Mouse (Mus musculus) testis, postnatal 14 days (tissue): Measurements from ENCODE around the gene Ptprm.
A peak's percentile ranks its signal among the peaks of the same experiment; 100 is the strongest.

ENCODE experiments used
- DNase-seq: peaks from one replicate; pipeline ENCODE4 v3.0.0; 2021; ENCODE audit warnings: low spot score

Gene Ptprm

GRCm38 (mm10) chr17:67354451-67355011 is at the start of gene Ptprm:
Ptprm (minus strand) TSS chr17:67354457.
- DNase-seq: peak; percentile 66

- no peak for DNase-seq
These were observed 41.9 kb upstream of the Ptprm start for GRCm38 (mm10) chr17:67396205-67396604.

GRCm38 (mm10) chr17:67390851-67391250 is 36.6 kb upstream of the Ptprm start:
- no peak for DNase-seq

- no peak for DNase-seq
These were observed 33.9 kb upstream of the Ptprm start for GRCm38 (mm10) chr17:67388171-67388570.

- no peak for DNase-seq
These were observed 31.0 kb upstream of the Ptprm start for GRCm38 (mm10) chr17:67385286-67385685.

GRCm38 (mm10) chr17:67383635-67384034 is 29.4 kb upstream of the Ptprm start:
- no peak for DNase-seq

GRCm38 (mm10) chr17:67381618-67382017 is 27.4 kb upstream of the Ptprm start:
- no peak for DNase-seq

GRCm38 (mm10) chr17:67367866-67368265 is 13.6 kb upstream of the Ptprm start:
- peak; percentile 11 for DNase-seq

- DNase-seq: no peak
These were observed 10.2 kb upstream of the Ptprm start for GRCm38 (mm10) chr17:67364491-67364890.

GRCm38 (mm10) chr17:67363377-67364070 is 9.3 kb upstream of the Ptprm start:
- DNase-seq: no peak

GRCm38 (mm10) chr17:67362131-67362530 is 7.9 kb upstream of the Ptprm start:
- DNase-seq: no peak

- DNase-seq: no peak
These were observed 6.3 kb upstream of the Ptprm start for GRCm38 (mm10) chr17:67360606-67361005.

- DNase-seq: no peak
These were observed 5.3 kb upstream of the Ptprm start for GRCm38 (mm10) chr17:67359578-67359977.

GRCm38 (mm10) chr17:67358541-67358940 is 4.3 kb upstream of the Ptprm start:
- DNase-seq: no peak

GRCm38 (mm10) chr17:67357191-67357590 is 2.9 kb upstream of the Ptprm start:
- no peak for DNase-seq

- DNase-seq: no peak
These were observed 994 bp upstream of the Ptprm start for GRCm38 (mm10) chr17:67355251-67355650.

- peak; percentile 15 for DNase-seq
These were observed 334 bp downstream of the Ptprm start for GRCm38 (mm10) chr17:67353796-67354450.

GRCm38 (mm10) chr17:67352956-67353795 is 1.1 kb downstream of the Ptprm start:
- DNase-seq: peak; percentile 14

- no peak for DNase-seq
These were observed 2.8 kb downstream of the Ptprm start for GRCm38 (mm10) chr17:67351423-67351822.

- no peak for DNase-seq
These were observed 3.7 kb downstream of the Ptprm start for GRCm38 (mm10) chr17:67350536-67350935.

- DNase-seq: peak; percentile 24
These were observed 4.7 kb downstream of the Ptprm start for GRCm38 (mm10) chr17:67349594-67349993.

GRCm38 (mm10) chr17:67346921-67347320 is 7.3 kb downstream of the Ptprm start:
- DNase-seq: no peak
